Mouse (Mus musculus): ENCODE data around the gene Man2a1.

The Man2a1 gene

GRCm38 (mm10) chr17:64600372-64601090 lies at the start of gene Man2a1:
Gene Man2a1, plus strand, starts transcription at chr17:64600736.
- DNase-seq (ENCODE audit: low read depth, low spot score) = peak; percentile 93

- DNase-seq (ENCODE audit: low read depth, low spot score) = no peak
Measured at GRCm38 (mm10) chr17:64553358-64553757, 47.2 kb upstream of the Man2a1 start.

- DNase-seq (ENCODE audit: low read depth, low spot score) = no peak
Measured at GRCm38 (mm10) chr17:64554901-64555300, 45.6 kb upstream of the Man2a1 start.

- DNase-seq (ENCODE audit: low read depth, low spot score) = peak; percentile 65
Measured at GRCm38 (mm10) chr17:64556661-64557445, 43.7 kb upstream of the Man2a1 start.

GRCm38 (mm10) chr17:64558994-64559540 lies 41.5 kb upstream of the Man2a1 start:
- DNase-seq (ENCODE audit: low read depth, low spot score) = peak; percentile 92

GRCm38 (mm10) chr17:64566435-64566834 lies 34.1 kb upstream of the Man2a1 start:
- DNase-seq (ENCODE audit: low read depth, low spot score) = no peak

- DNase-seq (ENCODE audit: low read depth, low spot score) = no peak
Measured at GRCm38 (mm10) chr17:64567546-64567945, 33.0 kb upstream of the Man2a1 start.

- DNase-seq (ENCODE audit: low read depth, low spot score) = no peak
Measured at GRCm38 (mm10) chr17:64573981-64574380, 26.6 kb upstream of the Man2a1 start.

GRCm38 (mm10) chr17:64575240-64575639 lies 25.3 kb upstream of the Man2a1 start:
- peak; percentile 76 for DNase-seq (ENCODE audit: low read depth, low spot score)

GRCm38 (mm10) chr17:64577485-64577884 lies 23.1 kb upstream of the Man2a1 start:
- no peak for DNase-seq (ENCODE audit: low read depth, low spot score)

- DNase-seq (ENCODE audit: low read depth, low spot score) = peak; percentile 20
Measured at GRCm38 (mm10) chr17:64578346-64578745, 22.2 kb upstream of the Man2a1 start.

GRCm38 (mm10) chr17:64579696-64580095 lies 20.8 kb upstream of the Man2a1 start:
- no peak for DNase-seq (ENCODE audit: low read depth, low spot score)

- DNase-seq (ENCODE audit: low read depth, low spot score) = no peak
Measured at GRCm38 (mm10) chr17:64581133-64581532, 19.4 kb upstream of the Man2a1 start.

- DNase-seq (ENCODE audit: low read depth, low spot score) = no peak
Measured at GRCm38 (mm10) chr17:64581962-64582361, 18.6 kb upstream of the Man2a1 start.

GRCm38 (mm10) chr17:64590483-64590882 lies 10.1 kb upstream of the Man2a1 start:
- no peak for DNase-seq (ENCODE audit: low read depth, low spot score)

- no peak for DNase-seq (ENCODE audit: low read depth, low spot score)
Measured at GRCm38 (mm10) chr17:64591366-64591765, 9.2 kb upstream of the Man2a1 start.

GRCm38 (mm10) chr17:64592355-64592754 lies 8.2 kb upstream of the Man2a1 start:
- no peak for DNase-seq (ENCODE audit: low read depth, low spot score)

GRCm38 (mm10) chr17:64592788-64593187 lies 7.7 kb upstream of the Man2a1 start:
- DNase-seq (ENCODE audit: low read depth, low spot score) = no peak

- DNase-seq (ENCODE audit: low read depth, low spot score) = peak; percentile 76
Measured at GRCm38 (mm10) chr17:64597770-64598169, 2.8 kb upstream of the Man2a1 start.

- DNase-seq (ENCODE audit: low read depth, low spot score) = no peak
Measured at GRCm38 (mm10) chr17:64599916-64600315, 620 bp upstream of the Man2a1 start.

- peak; percentile 79 for DNase-seq (ENCODE audit: low read depth, low spot score)
Measured at GRCm38 (mm10) chr17:64601091-64601750, 685 bp downstream of the Man2a1 start.

Measured in ZHBTc4 (cell line).